Mouse (Mus musculus): ENCODE measurements around the gene Veph1. TPM values are rescaled to one million over a fixed set of nuclear protein-coding genes. Genes with fewer than 3 reads are reported as not detected.

Gene Veph1
- polyA plus RNA-seq, 2 experiments = 0.85 to 2.3 TPM

DNA sequence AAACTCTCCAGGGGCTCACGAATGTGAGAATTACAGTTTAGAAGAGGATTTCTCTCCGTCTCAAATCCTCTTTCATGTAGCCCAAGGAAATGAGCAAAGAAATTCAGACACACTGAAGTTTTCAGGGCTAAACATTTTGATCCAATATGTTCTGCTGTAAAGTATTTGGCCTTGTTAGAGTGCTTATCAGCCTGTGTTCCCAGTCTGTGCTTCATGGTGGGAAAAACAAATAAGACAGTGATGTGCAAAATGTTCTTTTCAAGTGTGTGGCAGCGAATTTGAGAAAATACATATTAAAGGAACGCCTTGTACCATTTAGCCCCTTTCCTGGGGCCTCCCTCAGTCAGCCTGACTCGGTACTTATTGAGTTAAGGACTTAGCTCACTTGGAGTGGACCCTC lies 213.2 kb downstream of the Veph1 start:
- H3K27ac ChIP-seq (replicated peaks; ENCODE audit: low read depth, low read length) = no peak overlapping the region
- WGBS = 61% methylated on average over 5 of the region's 5 CpGs
- no peak for ATAC-seq (ENCODE audit: low FRiP score, low read depth)

DNA sequence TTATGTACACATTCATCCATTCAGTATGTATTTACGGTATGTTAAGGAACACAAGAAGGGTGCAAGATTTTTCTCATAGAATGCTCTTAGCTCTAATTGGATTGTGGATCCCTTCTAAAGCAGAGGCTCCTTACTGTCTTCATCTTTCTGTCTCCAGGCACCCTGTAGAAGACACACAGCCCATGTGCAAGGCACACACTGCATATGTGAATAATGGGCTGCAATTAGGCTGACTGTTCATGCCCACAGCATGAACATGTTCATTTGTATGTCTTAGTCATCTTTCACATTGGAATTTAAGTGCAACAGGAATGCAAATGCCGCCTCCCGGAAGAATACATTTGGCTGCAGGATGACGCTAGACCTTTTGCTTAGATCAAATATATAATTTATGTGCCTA lies 213.7 kb downstream of the Veph1 start:
- Histone ChIP-seq H3K27me3 (ENCODE audit: control insufficient read depth, insufficient read depth, low read length) (no peaks in the 10 kb centered on the region), H3K4me1 (ENCODE audit: control insufficient read depth, insufficient read depth, low read length) (peaks cover 19% of the 10 kb centered on the region), H3K9ac (ENCODE audit: low read depth, low read length, severe bottlenecking) (no peak overlapping the region), H3K27ac (replicated peaks; ENCODE audit: low read depth, low read length) (no peak overlapping the region), H3K4me2 (replicated peaks; ENCODE audit: low read depth, low read length, severe bottlenecking) (no peak overlapping the region), H3K9me3 (ENCODE audit: control insufficient read depth, low read length) (no peaks in the 10 kb centered on the region; the same call in 1 of the 2 replicates), H3K4me3 (replicated peaks; ENCODE audit: low read length) (no peak overlapping the region), H3K36me3 (ENCODE audit: control insufficient read depth, insufficient read depth, low read length) (no peaks in the 10 kb centered on the region)
- no peak for TF ChIP-seq POLR2A (IDR thresholded peaks at IDR 0.05; ENCODE audit: borderline replicate concordance, extremely low read depth, insufficient read depth, insufficient read length)
- 68% methylated on average over 4 of the region's 4 CpGs for WGBS
- no peak for ATAC-seq (ENCODE audit: low FRiP score, low read depth)
- no peak for DNase-seq (ENCODE audit: low spot score)

More for the DNA sequence above, 213.2 kb downstream of the Veph1 start:
- Histone ChIP-seq H3K9ac (ENCODE audit: low read depth, low read length, severe bottlenecking) (no peak overlapping the region), H3K9me3 (ENCODE audit: control insufficient read depth, low read length) (no peaks in the 10 kb centered on the region; the same call in 1 of the 2 replicates), H3K4me2 (replicated peaks; ENCODE audit: low read depth, low read length, severe bottlenecking) (no peak overlapping the region), H3K4me1 (ENCODE audit: control insufficient read depth, insufficient read depth, low read length) (peaks cover 19% of the 10 kb centered on the region), H3K36me3 (ENCODE audit: control insufficient read depth, insufficient read depth, low read length) (no peaks in the 10 kb centered on the region), H3K4me3 (replicated peaks; ENCODE audit: low read length) (no peak overlapping the region), H3K27me3 (ENCODE audit: control insufficient read depth, insufficient read depth, low read length) (no peaks in the 10 kb centered on the region)
- no peak for DNase-seq (ENCODE audit: low spot score)
- TF ChIP-seq POLR2A (IDR thresholded peaks at IDR 0.05; ENCODE audit: borderline replicate concordance, extremely low read depth, insufficient read depth, insufficient read length) = no peak

DNA sequence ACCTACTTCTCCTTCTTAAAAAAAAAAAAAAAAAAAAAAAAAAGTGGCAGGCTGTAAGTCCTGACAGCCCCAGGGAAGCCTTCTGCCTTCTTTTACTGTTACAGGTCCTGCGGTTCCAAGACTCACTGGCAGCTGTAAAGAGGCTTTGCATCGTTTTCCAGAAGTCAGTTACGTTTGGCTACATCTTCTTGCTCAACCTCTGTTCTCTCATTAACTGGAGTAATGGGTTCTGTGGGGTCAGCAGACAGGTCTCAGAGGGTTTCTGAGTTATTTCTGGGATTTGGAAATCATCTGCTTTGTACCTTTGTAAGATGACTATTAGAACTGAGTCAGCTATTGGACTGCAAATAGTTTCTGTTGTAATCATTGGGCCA lies 215.3 kb downstream of the Veph1 start:
- 14% methylated on average over 3 of the region's 3 CpGs for WGBS
- ATAC-seq (ENCODE audit: low FRiP score, low read depth) = 0 out of 2 replicates have a peak, but pooled peaks have one; percentile 60
- DNase-seq (ENCODE audit: low spot score) = peak; percentile 64
- H3K27me3 ChIP-seq (ENCODE audit: control insufficient read depth, insufficient read depth, low read length) = no peaks in the 10 kb centered on the region
- no peak overlapping the region for H3K4me3 ChIP-seq (replicated peaks; ENCODE audit: low read length)
- no peaks in the 10 kb centered on the region; the same call in 1 of the 2 replicates for H3K9me3 ChIP-seq (ENCODE audit: control insufficient read depth, low read length)
- H3K36me3 ChIP-seq (ENCODE audit: control insufficient read depth, insufficient read depth, low read length) = no peaks in the 10 kb centered on the region
- H3K4me2 ChIP-seq (replicated peaks; ENCODE audit: low read depth, low read length, severe bottlenecking) = no peak overlapping the region
- no peak overlapping the region for H3K9ac ChIP-seq (ENCODE audit: low read depth, low read length, severe bottlenecking)
- H3K27ac ChIP-seq (replicated peaks; ENCODE audit: low read depth, low read length) = no peak overlapping the region
- no peak for TF ChIP-seq POLR2A (IDR thresholded peaks at IDR 0.05; ENCODE audit: borderline replicate concordance, extremely low read depth, insufficient read depth, insufficient read length)
- H3K4me1 ChIP-seq (ENCODE audit: control insufficient read depth, insufficient read depth, low read length) = peaks cover 19% of the 10 kb centered on the region

DNA sequence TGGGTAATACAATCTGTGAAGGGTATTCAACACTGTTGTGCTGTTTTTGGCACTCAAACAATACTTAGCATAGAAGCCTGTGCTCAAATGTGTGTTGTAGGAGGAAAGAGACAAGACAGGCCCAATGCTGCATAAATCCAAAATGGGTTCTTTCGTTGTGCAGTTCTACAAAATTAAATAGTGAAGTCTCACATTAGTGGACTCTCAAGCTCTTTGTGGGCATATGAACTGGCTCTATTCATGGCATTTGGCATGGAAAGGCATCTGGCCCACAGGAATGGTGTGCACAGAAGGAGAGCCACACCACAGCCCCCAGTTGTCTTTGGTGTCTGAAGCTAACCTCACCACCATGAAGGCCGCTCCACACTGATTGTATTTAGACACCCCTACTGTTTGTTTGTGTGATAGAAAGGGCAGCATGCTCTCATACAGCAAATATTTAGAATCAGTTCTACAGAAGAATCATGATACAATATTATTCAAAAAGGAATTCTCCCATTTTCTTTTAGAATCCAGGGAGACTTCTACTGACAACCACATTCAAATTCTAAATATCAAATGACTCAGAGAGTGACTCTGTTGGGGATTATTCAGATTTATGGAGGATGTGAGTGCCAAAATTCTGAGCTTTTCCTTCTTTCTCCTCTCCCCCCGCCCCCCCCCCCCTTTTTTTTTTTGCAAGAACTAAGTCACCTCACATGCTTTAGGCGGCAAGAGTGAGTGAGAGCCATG lies 215.8 kb downstream of the Veph1 start:
- Histone ChIP-seq H3K27me3 (ENCODE audit: control insufficient read depth, insufficient read depth, low read length) (no peaks in the 10 kb centered on the region), H3K9ac (ENCODE audit: low read depth, low read length, severe bottlenecking) (no peak overlapping the region), H3K4me3 (replicated peaks; ENCODE audit: low read length) (no peak overlapping the region), H3K36me3 (ENCODE audit: control insufficient read depth, insufficient read depth, low read length) (no peaks in the 10 kb centered on the region), H3K27ac (replicated peaks; ENCODE audit: low read depth, low read length) (no peak overlapping the region), H3K4me1 (ENCODE audit: control insufficient read depth, insufficient read depth, low read length) (peaks cover 19% of the 10 kb centered on the region), H3K9me3 (ENCODE audit: control insufficient read depth, low read length) (no peaks in the 10 kb centered on the region), H3K4me2 (replicated peaks; ENCODE audit: low read depth, low read length, severe bottlenecking) (no peak overlapping the region)
- ATAC-seq (ENCODE audit: low FRiP score, low read depth) (no peak), DNase-seq (ENCODE audit: low spot score) (no peak)
- no peak for TF ChIP-seq POLR2A (IDR thresholded peaks at IDR 0.05; ENCODE audit: borderline replicate concordance, extremely low read depth, insufficient read depth, insufficient read length)
- WGBS = 60% methylated on average over 3 of the region's 4 CpGs

DNA sequence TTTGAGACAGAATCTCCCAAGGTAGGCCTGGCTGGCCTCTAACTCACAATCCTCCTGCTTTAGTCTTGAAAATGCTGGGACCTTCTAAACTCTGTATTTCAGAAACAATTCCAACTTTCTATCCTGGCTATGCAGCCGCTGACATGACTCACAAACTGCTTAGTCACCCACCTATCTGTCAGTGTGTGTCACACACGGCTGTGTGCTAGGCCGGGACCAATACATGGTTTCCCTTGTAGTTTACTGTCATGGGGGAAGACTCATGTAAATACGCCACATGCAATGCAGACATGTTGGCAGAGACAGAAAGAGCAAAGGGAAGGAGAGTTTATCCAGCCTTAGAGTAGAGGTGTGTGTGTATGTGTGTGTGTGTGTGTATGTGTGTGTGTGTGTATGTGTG lies 216.8 kb downstream of the Veph1 start:
- no peak overlapping the region for H3K4me2 ChIP-seq (replicated peaks; ENCODE audit: low read depth, low read length, severe bottlenecking)
- WGBS = 90% methylated on average over 4 of the region's 4 CpGs
- ATAC-seq (ENCODE audit: low FRiP score, low read depth) (no peak), DNase-seq (ENCODE audit: low spot score) (no peak)
- no peaks in the 10 kb centered on the region for H3K27me3 ChIP-seq (ENCODE audit: control insufficient read depth, insufficient read depth, low read length)
- TF ChIP-seq POLR2A (IDR thresholded peaks at IDR 0.05; ENCODE audit: borderline replicate concordance, extremely low read depth, insufficient read depth, insufficient read length) = no peak
- peaks cover 19% of the 10 kb centered on the region for H3K4me1 ChIP-seq (ENCODE audit: control insufficient read depth, insufficient read depth, low read length)
- no peak overlapping the region for H3K27ac ChIP-seq (replicated peaks; ENCODE audit: low read depth, low read length)
- H3K36me3 ChIP-seq (ENCODE audit: control insufficient read depth, insufficient read depth, low read length) = no peaks in the 10 kb centered on the region
- H3K9me3 ChIP-seq (ENCODE audit: control insufficient read depth, low read length) = no peaks in the 10 kb centered on the region
- H3K4me3 ChIP-seq (replicated peaks; ENCODE audit: low read length) = no peak overlapping the region
- no peak overlapping the region for H3K9ac ChIP-seq (ENCODE audit: low read depth, low read length, severe bottlenecking)

Measured in limb, embryonic 14.5 days (tissue).